Mouse (Mus musculus) thymus, postnatal 25 days (tissue): ENCODE measurements around the gene Trex1.

ENCODE experiments used
- DNase-seq: peaks from one replicate; pipeline ENCODE4 v3.0.0; 2022

The Trex1 gene

GRCm38 (mm10) chr9:109009636-109010315 is 49.8 kb downstream of the Trex1 start:
- no peak for DNase-seq

- DNase-seq, result no peak
Measured at GRCm38 (mm10) chr9:109008994-109009635, 50.4 kb downstream of the Trex1 start.

GRCm38 (mm10) chr9:109008081-109008480 is 51.5 kb downstream of the Trex1 start:
- no peak for DNase-seq
